Mouse (Mus musculus) lung, adult 2 months (tissue): Measurements from ENCODE around the gene Gemin7.

ENCODE experiments used
- CTCF ChIP-seq: fragments of 200-500 bp; IDR thresholded peaks from 2 replicates; pipeline ENCODE4 v1.5.1; 2011; ENCODE audit warnings: mild to moderate bottlenecking, low read length, control low read depth; ENCODE audit not compliant: insufficient read depth
- POLR2A ChIP-seq: fragments of 200-500 bp; IDR thresholded peaks from 2 replicates; pipeline ENCODE4 v1.6.1; 2011; ENCODE audit warnings: low read depth, mild to moderate bottlenecking, control low read depth, low read length, borderline replicate concordance; ENCODE audit errors: extremely low read depth

- no peak for TF ChIP-seq CTCF
- TF ChIP-seq POLR2A, result no peak
These were observed 20.3 kb downstream of the Gemin7 start for GRCm38 (mm10) chr7:19557086-19557485.
